Mouse (Mus musculus): Measurements from ENCODE around the gene Slc5a4b. TPM values are rescaled to one million over a fixed set of nuclear protein-coding genes. Genes with fewer than 3 reads are reported as not detected.

The Slc5a4b gene
- total RNA-seq, 1 experiment from 2014 or later: not detected

Small RNA genes lying within 50 kb of the gene (microRNA-seq; reads per million reads assigned to microRNA genes)
- 0 reads per million in 2 experiments for gene Mir6409

Other genes with a start within 250 kb of the Slc5a4b start
- 1.8 and 1.9 TPM in 2 replicates for gene Derl3, start 217.5 kb downstream of the Slc5a4b start, total RNA-seq (2021)
- 75.0 and 79.3 TPM in 2 replicates for gene Smarcb1, start 189.3 kb downstream of the Slc5a4b start, total RNA-seq (2021)
- gene Chchd10, start 177.8 kb downstream of the Slc5a4b start, total RNA-seq (2021): 1,334 and 1,341 TPM in 2 replicates
- 7.9 and 8.6 TPM in 2 replicates for gene Mmp11, start 174.5 kb downstream of the Slc5a4b start, total RNA-seq (2021)
- gene Gm867, start 170.3 kb downstream of the Slc5a4b start, total RNA-seq (2021): 0.85 TPM in 1 of 2 replicates, not detected in the other
- gene Vpreb3, start 167.9 kb downstream of the Slc5a4b start, total RNA-seq (2021): 1.7 and 2.2 TPM in 2 replicates
- gene Gm5134, start 156.4 kb downstream of the Slc5a4b start, total RNA-seq (2021): not detected in 2 replicates
- gene Zfp280b, start 78.3 kb downstream of the Slc5a4b start, total RNA-seq (2021): 8.8 and 11.5 TPM in 2 replicates
- gene Slc5a4a, start 36.5 kb upstream of the Slc5a4b start, total RNA-seq (2021): not detected in 2 replicates
- gene Prmt2, start 126.9 kb upstream of the Slc5a4b start, total RNA-seq (2021): 19.3 and 19.6 TPM in 2 replicates
- 48.4 and 82.5 TPM in 2 replicates for gene S100b, start 142.9 kb upstream of the Slc5a4b start, total RNA-seq (2021)
- gene Dip2a, start 234.3 kb upstream of the Slc5a4b start, total RNA-seq (2021): 31.1 and 31.6 TPM in 2 replicates